Mouse (Mus musculus) liver, embryonic 11.5 days (tissue): ENCODE data around the gene Slit3. TPM values are rescaled to one million over a fixed set of nuclear protein-coding genes. Genes with fewer than 3 reads are reported as not detected.

Experiments
- ATAC-seq: fragments of 200-750 bp; cut with Nextera tagmentation; replicated peaks from 2 replicates; pipeline ENCODE4 v1.8.0; 2017; ENCODE audit warnings: moderate number of reproducible peaks, mild to moderate bottlenecking, moderate TSS enrichment, moderate library complexity; ENCODE audit not compliant: low FRiP score
- DNase-seq: peaks from one replicate; pipeline ENCODE4 v3.0.0-alpha.2; 2017; ENCODE audit warnings: low spot score
- H3K27ac ChIP-seq: fragments of 300-500 bp; sonication (generic); 2 replicates; pipeline ENCODE4 v1.5.1; 2014; ENCODE audit warnings: mild to moderate bottlenecking, low read depth, low read length, control low read depth
- H3K27me3 ChIP-seq: fragments of 300-500 bp; sonication (generic); replicated peaks from 2 replicates; pipeline ENCODE4 v1.6.1; 2014; ENCODE audit warnings: low read length, mixed read lengths; ENCODE audit not compliant: control insufficient read depth, insufficient read depth
- H3K36me3 ChIP-seq: fragments of 300-500 bp; sonication (generic); 2 replicates; pipeline ENCODE4 v1.6.1; 2014; ENCODE audit warnings: mild to moderate bottlenecking, low read length, moderate library complexity, mixed read lengths; ENCODE audit not compliant: control insufficient read depth, insufficient read depth
- H3K4me1 ChIP-seq: fragments of 300-500 bp; sonication (generic); replicated peaks from 2 replicates; pipeline ENCODE4 v1.6.1; 2014; ENCODE audit warnings: low read length, mixed read lengths; ENCODE audit not compliant: control insufficient read depth, insufficient read depth
- H3K4me2 ChIP-seq: fragments of 300-500 bp; sonication (generic); 2 replicates; pipeline ENCODE4 v1.6.1; 2014; ENCODE audit warnings: mild to moderate bottlenecking, control low read depth, moderate library complexity
- H3K4me3 ChIP-seq: fragments of 300-500 bp; sonication (generic); 2 replicates; pipeline ENCODE4 v1.5.1; 2014; ENCODE audit warnings: low read depth, low read length, control low read depth
- H3K9ac ChIP-seq: fragments of 300-500 bp; sonication (generic); 2 replicates; pipeline ENCODE4 v1.6.1; 2014; ENCODE audit warnings: low read depth, low read length, control low read depth
- H3K9me3 ChIP-seq: fragments of 300-500 bp; sonication (generic); 2 replicates; pipeline ENCODE4 v1.6.1; 2016; ENCODE audit warnings: low read length, inconsistent platforms, mixed read lengths; ENCODE audit not compliant: control insufficient read depth
- WGBS: fragments of 180-500 bp; shearing (Covaris S2); extraction: QIAGEN DNeasy Blood & Tissue Kit; methylation state at CpG from one replicate; pipeline ENCODE4 v1.1.7; 2014; 5-methylcytosine and 5-hydroxymethylcytosine counted together
- polyA plus RNA-seq: library from polyadenylated mRNA; unstranded; fragments of >200 nt; fragmentation: Nextera tagmentation; extraction: Ambion mirVana; gene quantifications from 2 replicates; pipeline ENCODE4 v1.2.1, GENCODE M21; 2014

Slit3 gene
- polyA plus RNA-seq, 1 experiment from 2014 or later, result 6.8 TPM

DNA sequence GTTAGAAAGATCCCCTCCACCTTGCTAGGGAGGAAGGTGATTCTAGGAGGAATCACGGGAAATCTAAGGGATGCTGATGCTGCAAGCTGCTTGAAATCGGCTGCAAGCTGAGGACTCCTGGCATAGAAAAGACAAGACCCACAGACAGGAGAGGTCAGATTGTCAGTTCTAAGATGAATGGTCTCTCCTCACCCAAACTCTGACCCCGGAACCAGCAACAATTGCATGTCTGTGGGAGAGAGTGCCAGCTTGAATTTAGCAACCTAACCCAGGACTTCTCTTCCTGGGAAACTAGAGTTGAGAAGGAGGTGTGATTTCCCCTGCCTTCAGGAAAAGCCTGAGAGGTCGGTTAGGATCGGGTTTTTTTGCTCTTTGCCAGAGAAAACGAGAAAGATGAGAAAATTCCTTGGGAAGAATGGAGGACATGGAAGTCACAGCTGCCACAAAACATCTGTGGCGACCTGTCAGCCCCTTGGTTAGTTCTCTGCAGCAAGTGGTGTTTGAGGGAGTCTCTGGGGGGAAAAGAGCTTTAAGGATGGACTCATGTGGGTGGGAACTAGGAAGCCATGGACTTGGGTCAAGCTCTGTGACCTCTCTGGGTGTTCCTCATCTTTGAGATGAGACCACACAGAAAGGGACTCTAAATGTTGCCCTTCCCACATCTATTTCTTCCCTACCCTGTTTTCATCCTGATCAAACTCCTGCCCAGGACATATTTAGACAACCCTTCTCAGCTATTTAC, 425.2 kb downstream of the Slit3 start:
- Histone ChIP-seq H3K36me3 (no peaks in the 10 kb centered on the region), H3K9me3 (no peaks in the 10 kb centered on the region), H3K4me3 (no peak overlapping the region), H3K4me1 (no peaks in the 10 kb centered on the region; the same call in 1 of the 2 replicates), H3K27ac (no peak overlapping the region), H3K9ac (no peak overlapping the region), H3K4me2 (no peak overlapping the region), H3K27me3 (peaks cover 17% of the 10 kb centered on the region)
- ATAC-seq (no peak), DNase-seq (no peak)
- WGBS, result 31% methylated on average over 7 of the region's 7 CpGs

DNA sequence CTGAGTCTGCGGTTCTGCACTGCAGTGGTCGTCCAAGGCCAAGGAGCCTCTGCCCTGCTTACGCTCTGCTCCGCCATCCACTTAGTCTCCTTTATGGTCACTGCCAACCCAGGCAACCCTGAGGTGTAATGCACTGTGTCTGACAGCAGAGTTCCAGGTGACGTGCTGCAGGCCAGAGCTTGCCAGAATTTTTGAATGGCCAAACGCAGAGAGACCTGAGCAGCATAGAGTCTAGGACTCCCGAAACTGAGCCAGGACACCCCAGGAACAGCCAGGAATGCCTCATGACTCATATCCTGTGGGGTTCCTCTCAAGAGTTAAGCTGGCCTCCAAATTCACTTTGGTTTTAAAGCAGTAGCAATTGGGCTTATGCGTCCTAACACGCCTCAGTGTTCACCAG, 429.0 kb downstream of the Slit3 start:
- Histone ChIP-seq H3K9ac (no peak overlapping the region), H3K27ac (no peak overlapping the region), H3K9me3 (no peaks in the 10 kb centered on the region), H3K27me3 (peaks cover 8% of the 10 kb centered on the region), H3K4me3 (no peak overlapping the region), H3K36me3 (no peaks in the 10 kb centered on the region), H3K4me1 (no peaks in the 10 kb centered on the region; the same call in 1 of the 2 replicates), H3K4me2 (no peak overlapping the region)
- 87% methylated on average over 9 of the region's 9 CpGs for WGBS
- DNase-seq, result no peak
- ATAC-seq, result no peak

DNA sequence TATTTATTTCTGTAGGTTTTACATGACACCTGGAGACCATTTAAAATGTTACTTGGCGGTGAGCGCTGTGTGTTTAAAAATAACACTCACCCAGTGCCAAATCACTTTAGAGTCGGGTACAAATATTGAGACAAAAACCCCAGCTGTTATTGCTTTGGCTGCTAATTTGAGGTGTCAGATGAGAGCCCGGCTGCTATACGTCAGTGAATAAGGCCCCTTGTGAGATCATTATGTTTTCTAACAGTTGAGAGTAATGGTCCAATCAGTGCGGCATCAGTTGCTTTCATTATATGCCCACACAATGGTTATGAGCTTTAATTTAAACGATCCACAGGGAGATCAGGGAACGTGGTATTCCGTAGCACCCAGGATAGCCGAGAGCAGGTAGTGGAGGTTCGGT, 435.2 kb downstream of the Slit3 start:
- H3K27ac ChIP-seq, result no peak overlapping the region
- WGBS, result 87% methylated on average over 11 of the region's 11 CpGs
- no peak overlapping the region for H3K9ac ChIP-seq
- H3K4me2 ChIP-seq, result no peak overlapping the region
- ATAC-seq, result no peak
- DNase-seq, result no peak
- H3K27me3 ChIP-seq, result no peaks in the 10 kb centered on the region
- no peaks in the 10 kb centered on the region for H3K9me3 ChIP-seq
- H3K4me1 ChIP-seq, result no peaks in the 10 kb centered on the region
- H3K36me3 ChIP-seq, result no peaks in the 10 kb centered on the region
- no peak overlapping the region for H3K4me3 ChIP-seq

DNA sequence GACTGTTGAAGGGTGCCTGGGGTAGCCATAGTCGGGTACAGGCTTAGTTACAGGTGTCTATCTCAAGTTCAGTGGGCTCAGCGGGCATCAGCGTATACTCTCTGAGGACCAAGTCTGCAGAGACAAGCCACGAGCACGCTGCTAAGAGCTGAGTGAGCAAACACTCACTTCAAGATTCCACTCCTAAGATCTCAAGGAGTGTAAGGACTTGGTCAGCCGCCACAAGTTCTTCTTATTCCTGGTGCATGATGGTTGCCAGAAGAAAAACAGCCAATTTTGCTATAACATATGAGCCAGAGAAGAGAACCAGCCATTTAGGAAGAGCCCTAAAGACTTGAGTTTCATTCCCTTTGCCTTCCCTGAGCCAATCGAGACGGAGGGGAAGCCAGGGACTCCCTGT, 436.5 kb downstream of the Slit3 start:
- Histone ChIP-seq H3K9ac (no peak overlapping the region), H3K4me1 (no peaks in the 10 kb centered on the region), H3K4me2 (no peak overlapping the region), H3K9me3 (no peaks in the 10 kb centered on the region), H3K36me3 (no peaks in the 10 kb centered on the region), H3K27me3 (no peaks in the 10 kb centered on the region), H3K4me3 (no peak overlapping the region), H3K27ac (no peak overlapping the region)
- DNase-seq (no peak), ATAC-seq (no peak)
- 86% methylated on average over 8 of the region's 8 CpGs for WGBS

DNA sequence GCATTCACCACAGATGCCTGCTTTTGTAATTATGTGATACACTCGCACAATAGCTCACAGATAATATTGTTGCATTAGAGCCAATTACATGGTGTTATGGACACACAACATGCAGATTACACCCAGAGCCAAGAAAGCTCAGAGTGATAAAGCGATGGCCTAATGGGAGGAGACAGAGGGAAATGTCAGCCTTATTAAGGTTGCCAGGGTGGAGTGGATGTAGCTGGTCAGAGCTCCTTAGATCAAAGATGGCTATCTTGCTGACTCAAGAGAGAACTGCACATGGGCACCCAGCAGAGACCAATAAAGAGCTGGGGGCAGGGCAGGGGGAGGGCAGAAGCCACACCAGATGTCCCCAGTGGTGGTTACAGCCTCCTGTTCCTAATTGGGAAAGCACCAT, 437.3 kb downstream of the Slit3 start:
- H3K27me3 ChIP-seq, result no peaks in the 10 kb centered on the region
- no peak overlapping the region for H3K4me3 ChIP-seq
- H3K27ac ChIP-seq, result no peak overlapping the region
- ATAC-seq (no peak), DNase-seq (no peak)
- WGBS, result 84% methylated on average over 2 of the region's 2 CpGs
- no peaks in the 10 kb centered on the region for H3K9me3 ChIP-seq
- H3K4me2 ChIP-seq, result no peak overlapping the region
- no peaks in the 10 kb centered on the region for H3K4me1 ChIP-seq
- H3K9ac ChIP-seq, result no peak overlapping the region
- H3K36me3 ChIP-seq, result no peaks in the 10 kb centered on the region

DNA sequence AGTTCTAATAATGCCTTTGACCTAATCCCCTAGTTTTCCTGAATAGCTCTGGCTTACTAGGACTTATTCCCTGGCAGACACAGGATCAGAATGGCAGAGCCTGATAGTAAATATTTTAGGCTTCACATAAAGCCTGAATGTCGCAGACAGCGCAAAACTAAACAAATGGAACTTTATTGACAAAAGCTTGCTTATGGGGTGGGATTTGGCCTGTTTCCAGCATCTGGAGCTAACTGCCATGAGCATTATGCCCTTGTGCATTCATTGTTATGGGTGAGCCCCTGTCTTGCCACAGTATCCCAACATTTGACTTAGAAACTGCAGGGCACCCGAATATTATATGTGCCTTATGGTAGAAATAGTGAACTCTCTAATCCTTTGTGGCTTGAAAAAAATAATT, 438.4 kb downstream of the Slit3 start:
- Histone ChIP-seq H3K4me3 (no peak overlapping the region), H3K27ac (no peak overlapping the region), H3K4me1 (no peaks in the 10 kb centered on the region), H3K36me3 (no peaks in the 10 kb centered on the region), H3K27me3 (no peaks in the 10 kb centered on the region), H3K9ac (no peak overlapping the region), H3K4me2 (no peak overlapping the region), H3K9me3 (no peaks in the 10 kb centered on the region)
- WGBS, result 87% methylated on average over 3 of the region's 3 CpGs
- DNase-seq, result no peak
- no peak for ATAC-seq

DNA sequence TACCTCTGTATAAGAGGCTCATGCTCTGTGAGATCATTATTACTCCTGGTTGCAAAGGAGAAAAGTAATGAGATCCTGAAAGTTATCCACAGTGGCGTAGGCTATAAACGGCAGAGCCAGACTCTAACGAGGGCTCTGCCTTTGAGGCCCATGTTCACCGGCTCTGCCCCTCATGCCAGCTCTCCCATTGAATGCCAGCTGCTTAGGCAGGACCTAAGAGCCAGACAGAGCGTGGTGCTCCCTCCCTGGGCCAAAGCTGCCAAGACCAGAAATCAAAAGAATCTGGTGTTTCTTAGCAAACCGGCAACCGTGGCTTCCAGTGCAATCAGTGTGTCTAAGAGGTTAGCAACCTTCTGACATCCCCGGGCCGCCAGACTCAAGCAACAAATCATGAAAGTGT, 440.7 kb downstream of the Slit3 start:
- DNase-seq (no peak), ATAC-seq (no peak)
- H3K27ac ChIP-seq, result no peak overlapping the region
- no peaks in the 10 kb centered on the region for H3K9me3 ChIP-seq
- H3K36me3 ChIP-seq, result no peaks in the 10 kb centered on the region
- no peaks in the 10 kb centered on the region for H3K27me3 ChIP-seq
- H3K4me3 ChIP-seq, result no peak overlapping the region
- no peak overlapping the region for H3K9ac ChIP-seq
- H3K4me2 ChIP-seq, result no peak overlapping the region
- H3K4me1 ChIP-seq, result no peaks in the 10 kb centered on the region
- WGBS, result 79% methylated on average over 9 of the region's 9 CpGs

DNA sequence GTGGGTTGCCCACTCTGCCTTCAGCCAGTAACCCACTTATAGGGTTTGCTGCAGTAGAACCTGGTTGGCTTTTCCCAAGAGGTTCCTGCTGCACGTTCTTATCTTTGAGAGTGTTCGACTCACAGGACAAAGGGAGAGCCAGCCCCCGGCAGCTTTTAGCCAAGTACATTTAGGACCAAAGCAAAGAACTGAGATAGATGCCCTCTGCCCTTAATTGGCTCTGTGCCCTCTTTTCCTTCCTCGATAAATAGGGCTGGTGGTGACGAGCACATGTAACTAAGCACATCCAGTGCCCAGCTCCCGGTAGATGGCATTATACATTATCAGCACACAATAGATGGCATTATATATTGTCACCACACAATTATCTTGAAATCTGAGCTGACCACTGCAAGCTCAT, 444.3 kb downstream of the Slit3 start:
- Histone ChIP-seq H3K4me2 (no peak overlapping the region), H3K9me3 (no peaks in the 10 kb centered on the region), H3K27ac (no peak overlapping the region), H3K9ac (no peak overlapping the region), H3K4me3 (no peak overlapping the region), H3K27me3 (no peaks in the 10 kb centered on the region), H3K36me3 (no peaks in the 10 kb centered on the region), H3K4me1 (no peaks in the 10 kb centered on the region)
- WGBS, result 67% methylated on average over 6 of the region's 6 CpGs
- no peak for ATAC-seq
- no peak for DNase-seq

DNA sequence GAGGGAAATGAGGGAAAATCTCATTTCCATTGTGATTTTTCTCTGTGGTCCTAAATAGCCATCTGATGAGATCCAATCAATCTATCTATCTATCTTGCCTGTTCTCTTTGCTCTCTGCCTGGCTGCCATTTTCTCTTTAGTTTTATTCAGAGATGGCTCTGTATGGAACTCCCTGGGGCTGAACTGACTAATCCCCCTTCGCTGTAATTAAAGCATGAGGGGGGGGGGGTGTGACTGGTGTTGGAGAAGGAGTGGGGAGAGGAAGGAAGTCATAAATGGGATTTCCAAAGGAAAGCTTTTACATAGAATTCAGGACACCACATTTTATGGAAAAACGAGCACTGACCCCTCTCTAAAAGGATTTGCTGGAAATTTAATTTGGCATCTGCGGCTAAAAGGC, 445.7 kb downstream of the Slit3 start:
- Histone ChIP-seq H3K36me3 (no peaks in the 10 kb centered on the region), H3K4me2 (no peak overlapping the region), H3K9me3 (no peaks in the 10 kb centered on the region), H3K4me1 (no peaks in the 10 kb centered on the region), H3K27ac (no peak overlapping the region), H3K27me3 (no peaks in the 10 kb centered on the region), H3K4me3 (no peak overlapping the region), H3K9ac (no peak overlapping the region)
- DNase-seq (no peak), ATAC-seq (no peak)
- whole genome bisulfite sequencing, result 66% methylated on average over 3 of the region's 3 CpGs
